Mouse (Mus musculus) bone marrow, adult 2 months (tissue): ENCODE data around the gene Smim24. TPM values are rescaled to one million over a fixed set of nuclear protein-coding genes. Genes with fewer than 3 reads are reported as not detected.
A peak's percentile ranks its signal among the peaks of the same experiment; 100 is the strongest.

ENCODE experiments used
- H3K27ac ChIP-seq: fragments of 200-500 bp; 2 replicates; pipeline ENCODE4 v1.5.1; 2012; ENCODE audit warnings: low read depth, mild to moderate bottlenecking, control low read depth, inconsistent platforms, low read length; ENCODE audit not compliant: control insufficient read depth, poor library complexity, insufficient read depth
- H3K4me1 ChIP-seq: fragments of 200-500 bp; 2 replicates; pipeline ENCODE4 v1.6.1; 2011; ENCODE audit warnings: low read length; ENCODE audit not compliant: control insufficient read depth, insufficient read depth
- H3K4me3 ChIP-seq: fragments of 200-500 bp; replicated peaks from 2 replicates; pipeline ENCODE3; 2011; ENCODE audit warnings: mild to moderate bottlenecking, low read depth, low read length, control low read depth; ENCODE audit not compliant: control insufficient read depth
- CTCF ChIP-seq: fragments of 200-500 bp; IDR thresholded peaks from 2 replicates; pipeline ENCODE4 v1.5.1; 2011; ENCODE audit warnings: low read length, control low read depth; ENCODE audit not compliant: control insufficient read depth, insufficient read depth
- POLR2A ChIP-seq: fragments of 200-500 bp; IDR thresholded peaks from 2 replicates; pipeline ENCODE4 v1.6.1; 2011; ENCODE audit warnings: low read depth, mild to moderate bottlenecking, control low read depth, low read length, borderline replicate concordance; ENCODE audit not compliant: control insufficient read depth
- WGBS: fragments of 180-500 bp; shearing (Covaris S2); methylation state at CpG from one replicate; pipeline ENCODE4 v1.1.7; 2018; 5-methylcytosine and 5-hydroxymethylcytosine counted together
- polyA plus RNA-seq: library from polyadenylated mRNA; stranded (reverse); fragments of >200 nt; gene quantifications from 2 replicates; pipeline ENCODE4 v1.2.4, GENCODE M21; 2011; ENCODE audit warnings: low replicate concordance; ENCODE audit not compliant: missing spikeins, insufficient read depth, insufficient read length

The Smim24 gene
- polyA plus RNA-seq, 1 experiment, result 18.0 TPM

GRCm38 (mm10) chr10:81413310-81414261 lies 20.7 kb downstream of the Smim24 start:
- 15% methylated on average over 26 of the region's 26 CpGs for WGBS
- H3K27ac ChIP-seq, result peak overlapping the region; percentile 72
- H3K4me1 ChIP-seq, result peaks cover 15% of the 10 kb centered on the region
- H3K4me3 ChIP-seq, result peak overlapping the region; percentile 51
- TF ChIP-seq POLR2A (peak; percentile 74; the same call in 1 of the 2 replicates), CTCF (no peak)

GRCm38 (mm10) chr10:81414682-81415081 lies 21.8 kb downstream of the Smim24 start:
- peak overlapping the region; percentile 72 for H3K27ac ChIP-seq
- H3K4me3 ChIP-seq, result no peak overlapping the region
- TF ChIP-seq CTCF (no peak), POLR2A (no peak)
- H3K4me1 ChIP-seq, result peaks cover 15% of the 10 kb centered on the region

- 67% methylated on average over 5 of the region's 5 CpGs for WGBS
- H3K4me3 ChIP-seq, result no peak overlapping the region
- peaks cover 13% of the 10 kb centered on the region for H3K4me1 ChIP-seq
- peak overlapping the region; percentile 72 for H3K27ac ChIP-seq
- TF ChIP-seq CTCF, result no peak
- TF ChIP-seq POLR2A, result no peak
Measured at GRCm38 (mm10) chr10:81415146-81415545, 22.3 kb downstream of the Smim24 start.

- Histone ChIP-seq H3K4me3 (no peak overlapping the region), H3K4me1 (peaks cover 9% of the 10 kb centered on the region)
- 71% methylated on average over 17 of the region's 17 CpGs for WGBS
Measured at GRCm38 (mm10) chr10:81415549-81416310, 22.9 kb downstream of the Smim24 start.

GRCm38 (mm10) chr10:81416581-81417226 lies 23.9 kb downstream of the Smim24 start:
- Histone ChIP-seq H3K27ac (peak overlapping the region; percentile 40), H3K4me3 (peak overlapping the region; percentile 47), H3K4me1 (peaks cover 3% of the 10 kb centered on the region; the same call in 1 of the 2 replicates)
- WGBS, result 5% methylated on average over 26 of the region's 26 CpGs
- TF ChIP-seq CTCF (peak; percentile 40; the same call in 1 of the 2 replicates), POLR2A (no peak)

More at GRCm38 (mm10) chr10:81415549-81416310, 22.9 kb downstream of the Smim24 start:
- H3K27ac ChIP-seq, result 0 out of 2 replicates have a peak overlapping the region, but pooled peaks have one; percentile 72
- TF ChIP-seq POLR2A (no peak), CTCF (no peak)

GRCm38 (mm10) chr10:81417227-81418215 lies 24.7 kb downstream of the Smim24 start:
- no peak overlapping the region for H3K27ac ChIP-seq
- no peak overlapping the region for H3K4me3 ChIP-seq
- TF ChIP-seq POLR2A (no peak), CTCF (no peak)
- 60% methylated on average over 12 of the region's 12 CpGs for WGBS
- H3K4me1 ChIP-seq, result peaks cover 3% of the 10 kb centered on the region; the same call in 1 of the 2 replicates

- no peak for TF ChIP-seq POLR2A
- no peak for TF ChIP-seq CTCF
- H3K4me3 ChIP-seq, result no peak overlapping the region
- H3K4me1 ChIP-seq, result peaks cover 1% of the 10 kb centered on the region; the same call in 1 of the 2 replicates
- no peak overlapping the region for H3K27ac ChIP-seq
- WGBS, result 73% methylated on average over 11 of the region's 11 CpGs
Measured at GRCm38 (mm10) chr10:81418216-81419070, 25.6 kb downstream of the Smim24 start.
